Comparison of ENCODE assay signal across 16 mouse cellular contexts in the genomic region with DNA sequence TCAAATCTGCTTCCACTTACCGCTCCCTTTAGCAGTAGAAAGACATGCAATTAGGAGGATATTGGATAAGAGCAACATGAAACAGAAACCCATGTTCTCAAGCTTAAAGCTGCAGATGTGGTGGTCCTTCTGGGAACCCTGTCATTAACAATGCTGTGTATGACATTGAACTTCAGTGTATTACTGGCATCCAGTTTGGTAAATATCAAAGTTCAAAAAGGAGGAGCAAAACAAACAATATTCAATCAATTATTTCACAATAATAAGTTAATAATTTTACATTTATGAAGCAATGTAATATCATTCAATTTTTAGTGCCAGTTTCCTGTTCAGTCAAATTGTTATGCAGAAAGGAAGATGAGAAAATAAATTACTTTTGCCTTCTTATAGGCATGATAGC.
"Had no signal": no experiment of that assay in that cellular context is flagged by ENCODE, and none has a peak within 500 bp of the region (broad histone marks: within the 10 kb centered on the region; RNA-seq: fewer than 3 reads in every experiment).

No protein-coding gene starts in this region.

- H3K4me3 ChIP-seq: neural tube, embryonic 13.5 days; neural tube, embryonic 15.5 days; stomach, embryonic 15.5 days had no signal

- H3K27ac ChIP-seq: neural tube, embryonic 13.5 days; neural tube, embryonic 15.5 days; stomach, embryonic 15.5 days; stomach, postnatal 0 days had no signal

- H3K4me2 ChIP-seq: neural tube, embryonic 13.5 days; neural tube, embryonic 15.5 days; stomach, embryonic 15.5 days had no signal

- H3K4me1 ChIP-seq: neural tube, embryonic 13.5 days; neural tube, embryonic 15.5 days; stomach, embryonic 15.5 days had no signal

- H3K9me3 ChIP-seq: neural tube, embryonic 13.5 days; neural tube, embryonic 15.5 days; stomach, embryonic 15.5 days had no signal

- H3K36me3 ChIP-seq: neural tube, embryonic 13.5 days; neural tube, embryonic 15.5 days; stomach, embryonic 15.5 days had no signal

- DNase-seq: retina, postnatal 1 day; right cerebral cortex, adult 18-20 months; right cerebral cortex, postnatal 14 days; right cerebral cortex, postnatal 25 days; right cerebral cortex, postnatal 4 days; spleen, adult 18-20 months; thymus, adult 18-20 months; thymus, adult 2 months; thymus, postnatal 14 days; thymus, postnatal 25 days; thymus, postnatal 36 days; thymus, postnatal 4 days had no signal

- H3K27me3 ChIP-seq: neural tube, embryonic 13.5 days; neural tube, embryonic 15.5 days; stomach, embryonic 15.5 days had no signal

- H3K9ac ChIP-seq: neural tube, embryonic 13.5 days; neural tube, embryonic 15.5 days; stomach, embryonic 15.5 days had no signal
